Mouse (Mus musculus) megakaryocyte, embryonic 14.5 days (primary cell): Measurements from ENCODE around the gene Depdc1b. TPM values are rescaled to one million over a fixed set of nuclear protein-coding genes. Genes with fewer than 3 reads are reported as not detected.

ENCODE experiments used
- H3K27me3 ChIP-seq: replicated peaks from 2 replicates; pipeline ENCODE3; 2012; ENCODE audit warnings: inconsistent platforms
- H3K36me3 ChIP-seq: replicated peaks from 2 replicates; pipeline ENCODE3; 2012; ENCODE audit warnings: low read length, inconsistent platforms, mixed read lengths
- H3K4me1 ChIP-seq: 2 replicates; pipeline ENCODE4 v1.6.1; 2012; ENCODE audit warnings: inconsistent platforms
- H3K4me3 ChIP-seq: replicated peaks from 2 replicates; pipeline ENCODE3; 2012; ENCODE audit warnings: moderate library complexity, mild to moderate bottlenecking, inconsistent platforms
- H3K9me3 ChIP-seq: 2 replicates; pipeline ENCODE4 v1.6.1; 2012; ENCODE audit warnings: inconsistent platforms
- FLI1 ChIP-seq: IDR thresholded peaks from 2 replicates; pipeline ENCODE4 v1.6.1; 2012; ENCODE audit warnings: low read length, inconsistent platforms, mixed read lengths
- GATA1 ChIP-seq: IDR thresholded peaks from 3 replicates; pipeline ENCODE4 v1.6.1; 2012; ENCODE audit warnings: mixed read lengths, low read length, inconsistent platforms, borderline replicate concordance
- polyA plus RNA-seq: library from polyadenylated mRNA; stranded (reverse); fragments of >175 nt; gene quantifications from 2 replicates; pipeline ENCODE4 v1.2.3, GENCODE M21; 2012; ENCODE audit warnings: low replicate concordance; ENCODE audit not compliant: insufficient read depth

Gene Depdc1b
- polyA plus RNA-seq, 1 experiment, result 4.7 TPM

DNA sequence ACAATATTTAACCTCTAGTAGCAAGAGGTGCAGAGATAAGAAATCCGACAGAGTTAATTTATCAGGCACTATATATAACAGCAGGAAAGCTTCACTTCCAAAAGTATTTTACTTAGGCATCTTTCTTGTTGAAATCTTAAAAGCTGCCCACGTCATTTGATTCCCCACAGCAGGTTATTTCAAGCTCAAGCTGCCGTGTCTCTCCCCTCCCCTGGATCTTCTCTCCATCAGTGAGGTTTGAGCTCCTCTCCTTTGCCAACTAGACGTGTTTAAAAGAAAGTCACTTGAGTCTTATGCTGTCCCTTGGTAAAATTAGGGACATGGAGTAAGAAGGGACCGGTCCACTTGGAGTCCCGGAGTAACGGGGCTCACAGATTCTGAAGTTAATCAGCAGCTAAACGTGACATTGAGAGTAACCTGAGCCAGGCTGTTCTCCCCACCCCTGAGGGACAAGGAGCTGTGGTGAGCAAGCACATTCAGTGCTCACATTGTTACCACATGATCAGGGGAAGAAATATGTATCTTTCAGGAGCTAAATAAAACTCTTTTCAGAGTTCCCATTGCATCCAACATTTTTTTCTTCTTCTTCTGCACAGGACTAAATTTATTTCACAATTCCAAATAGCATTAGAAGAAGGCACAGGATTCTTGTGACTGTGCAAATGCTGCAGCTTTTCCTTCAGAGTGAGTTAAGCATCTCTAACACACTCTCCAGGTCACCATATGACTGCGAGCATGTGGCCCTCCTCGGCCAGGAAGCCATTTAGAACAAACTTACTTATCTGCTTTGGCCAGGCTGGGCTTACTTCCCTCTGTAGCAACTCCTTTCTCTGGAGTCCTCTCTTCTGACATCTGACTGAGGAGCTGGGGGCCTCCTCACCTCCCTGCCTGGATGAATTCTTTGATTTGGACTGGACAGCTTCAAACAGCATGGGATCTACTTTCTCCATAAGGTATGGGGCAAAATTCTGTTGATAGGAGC is 133.3 kb downstream of the Depdc1b start, which contains the start of gene Pde4d:
Gene Pde4d, plus strand, starts transcription at position 833 of the 982 bp plus-strand sequence.
- peaks cover 35% of the 10 kb centered on the region for H3K4me1 ChIP-seq
- peaks cover 7% of the 10 kb centered on the region for H3K27me3 ChIP-seq
- no peaks in the 10 kb centered on the region for H3K36me3 ChIP-seq
- H3K4me3 ChIP-seq, result peak within 1 kb of the TSS; percentile 77
- H3K9me3 ChIP-seq, result no peaks in the 10 kb centered on the region
- TF ChIP-seq GATA1 (peak; percentile 50; the same call in 1 of the 3 replicates), FLI1 (no peak)

DNA sequence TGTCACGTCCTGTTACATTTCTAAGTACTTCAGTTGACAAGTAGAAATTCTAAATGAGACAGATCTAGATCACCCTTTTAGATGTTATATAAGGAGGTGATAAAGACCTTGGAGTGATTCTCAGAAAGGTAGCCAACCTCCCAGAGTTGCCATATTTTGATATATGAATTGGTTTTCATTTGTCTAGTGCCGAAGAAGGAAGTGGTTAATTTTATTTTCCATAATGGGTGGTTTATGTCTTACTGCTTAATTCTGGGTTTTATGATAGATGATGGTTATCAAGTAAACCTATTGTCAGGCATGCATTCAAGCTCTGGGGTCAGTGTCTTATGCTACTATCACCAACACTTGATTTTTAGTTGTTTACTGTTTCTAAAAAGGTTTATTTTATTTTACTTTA is 135.0 kb downstream of the Depdc1b start:
- Histone ChIP-seq H3K4me3 (no peak overlapping the region), H3K9me3 (no peaks in the 10 kb centered on the region), H3K36me3 (no peaks in the 10 kb centered on the region), H3K27me3 (peaks cover 13% of the 10 kb centered on the region), H3K4me1 (peaks cover 33% of the 10 kb centered on the region)
- no peak for TF ChIP-seq FLI1
- no peak for TF ChIP-seq GATA1

DNA sequence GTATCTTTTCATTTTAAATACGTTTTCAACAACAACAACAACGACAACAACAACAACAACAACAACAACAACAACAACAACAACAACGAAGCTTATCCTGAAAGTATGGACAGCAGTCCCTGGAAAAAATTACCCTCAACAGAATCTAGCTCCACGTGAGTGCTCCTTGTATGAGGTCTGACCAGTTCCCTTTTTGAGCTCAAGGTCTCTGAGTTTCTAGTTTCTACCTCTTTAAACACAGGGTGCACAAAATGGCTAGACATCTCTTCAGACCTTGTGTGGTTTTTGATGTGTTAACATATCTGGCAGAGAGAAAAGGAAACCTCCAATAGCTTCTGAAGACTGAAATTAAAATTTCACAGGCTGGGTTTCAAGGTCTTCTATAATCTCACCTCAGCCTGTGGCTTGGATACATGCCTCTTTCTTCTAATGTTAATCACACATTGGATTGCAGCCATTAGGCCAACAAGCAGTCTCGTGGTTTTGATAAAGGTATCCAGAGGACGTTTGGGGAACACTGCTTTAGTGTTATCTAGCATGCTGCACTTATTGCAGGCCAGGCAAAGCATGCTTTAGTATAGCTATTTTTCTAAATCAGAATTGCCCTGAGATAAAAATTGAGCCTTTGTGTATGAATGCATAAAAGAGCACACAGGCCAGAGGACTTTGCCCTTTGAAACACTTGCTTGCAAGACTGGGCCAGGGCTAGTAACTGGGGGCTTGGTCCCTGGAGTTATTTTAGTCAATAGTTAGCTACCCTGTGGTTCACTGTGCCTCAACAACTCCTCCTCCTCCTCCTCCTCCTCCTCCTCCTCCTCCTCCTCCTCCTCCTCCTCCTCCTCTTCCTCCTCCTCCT is 137.2 kb downstream of the Depdc1b start:
- H3K4me3 ChIP-seq, result no peak overlapping the region
- H3K4me1 ChIP-seq, result peaks cover 32% of the 10 kb centered on the region
- peaks cover 13% of the 10 kb centered on the region for H3K27me3 ChIP-seq
- no peaks in the 10 kb centered on the region for H3K36me3 ChIP-seq
- H3K9me3 ChIP-seq, result no peaks in the 10 kb centered on the region
- TF ChIP-seq FLI1 (no peak), GATA1 (no peak)

Other genes starting within 250 kb of the Depdc1b start
- gene Ndufaf2, start 157.7 kb upstream of the Depdc1b start, polyA plus RNA-seq, result 29.6 TPM in 1 of 2 replicates, not detected in the other
- gene Ercc8, start 157.6 kb upstream of the Depdc1b start, polyA plus RNA-seq, result 1.00 and 6.8 TPM in 2 replicates
- gene Elovl7, start 101.9 kb upstream of the Depdc1b start, polyA plus RNA-seq, result 2.0 TPM in 1 of 2 replicates, not detected in the other
- gene Pde4d, start 133.6 kb downstream of the Depdc1b start, polyA plus RNA-seq, result 2.8 and 7.2 TPM in 2 replicates